Mouse (Mus musculus) ES-E14 (cell line): ENCODE results near the gene N4bp1. TPM values are rescaled to one million over a fixed set of nuclear protein-coding genes. Genes with fewer than 3 reads are reported as not detected.

Source experiments
- DNase-seq: peaks from one replicate; pipeline ENCODE4 v3.0.0-alpha.2; 2013; ENCODE audit warnings: low read depth, low spot score
- H3K27ac ChIP-seq: 2 replicates; pipeline ENCODE4 v1.5.1; 2012; ENCODE audit warnings: low read depth, mild to moderate bottlenecking, low read length, moderate library complexity, mixed read lengths; ENCODE audit not compliant: poor library complexity, insufficient read depth, severe bottlenecking
- H3K36me3 ChIP-seq: 2 replicates; pipeline ENCODE4 v1.6.1; 2012; ENCODE audit warnings: mild to moderate bottlenecking, low read length, moderate library complexity, mixed read lengths; ENCODE audit not compliant: control insufficient read depth, poor library complexity, insufficient read depth, severe bottlenecking
- H3K4me1 ChIP-seq, 2 experiments: fragments of 150-350 bp in 1 of 2; sonication (generic) in 1 of 2; 2 replicates each; pipeline ENCODE4 v1.6.1; 2012; ENCODE audit warnings: low read length in 2 of 2, mild to moderate bottlenecking in 1 of 2, mixed read lengths in 1 of 2; ENCODE audit not compliant: control insufficient read depth in 2 of 2, insufficient read depth in 2 of 2, poor library complexity in 1 of 2
- H3K4me3 ChIP-seq, 2 experiments: fragments of 150-350 bp in 1 of 2; sonication (generic) in 1 of 2; 2 replicates each; pipeline ENCODE4 v1.5.1; 2012; ENCODE audit warnings: low read length in 2 of 2, low read depth in 1 of 2, mild to moderate bottlenecking in 1 of 2, mixed read lengths in 1 of 2; ENCODE audit not compliant: insufficient read depth in 1 of 2, poor library complexity in 1 of 2, severe bottlenecking in 1 of 2
- H3K9ac ChIP-seq: 2 replicates; pipeline ENCODE4 v1.6.1; 2012; ENCODE audit warnings: low read depth, mild to moderate bottlenecking, low read length, mixed read lengths; ENCODE audit not compliant: poor library complexity, insufficient read depth, severe bottlenecking
- H3K9me3 ChIP-seq: fragments of 150-350 bp; sonication (generic); 2 replicates; pipeline ENCODE4 v1.6.1; 2012; ENCODE audit warnings: low read depth, mild to moderate bottlenecking, low read length; ENCODE audit not compliant: control insufficient read depth, insufficient read depth
- CHD2 ChIP-seq: IDR thresholded peaks from 2 replicates; pipeline ENCODE4 v1.6.1; 2014; ENCODE audit warnings: mild to moderate bottlenecking, low read depth, low read length, inconsistent platforms
- HCFC1 ChIP-seq: IDR thresholded peaks from 2 replicates; pipeline ENCODE4 v1.6.1; 2012; ENCODE audit warnings: low read length, inconsistent platforms, borderline replicate concordance; ENCODE audit not compliant: insufficient read depth
- MAFK ChIP-seq: IDR thresholded peaks from 2 replicates; pipeline ENCODE4 v1.6.1; 2014; ENCODE audit warnings: mild to moderate bottlenecking, low read depth, low read length, inconsistent platforms; ENCODE audit not compliant: insufficient read depth
- ZC3H11A ChIP-seq: IDR thresholded peaks from 2 replicates; pipeline ENCODE4 v1.6.1; 2012; ENCODE audit warnings: low read depth, mild to moderate bottlenecking, inconsistent platforms, low read length, borderline replicate concordance
- ZNF384 ChIP-seq: IDR thresholded peaks from 2 replicates; pipeline ENCODE4 v1.6.1; 2012; ENCODE audit warnings: low read depth, low read length, inconsistent platforms
- in situ Hi-C, 2 experiments: fragments of 600-800 bp; cut with MboI; formaldehyde crosslinking; loops; one replicate each; pipeline ENCODE4 v1.15.1; 2025; ENCODE audit warnings: low sequenced_read_pairs in 2 of 2, inconsistent platforms in 1 of 2; ENCODE audit not compliant: unreplicated experiment in 2 of 2
- total RNA-seq: library from RNA; depleted of rRNA; stranded (reverse); fragments of 300-350 nt; gene quantifications from 2 replicates; pipeline ENCODE4 v1.2.3, GENCODE M21; 2012

N4bp1 gene
- total RNA-seq, 1 experiment = 40.2 TPM

DNA sequence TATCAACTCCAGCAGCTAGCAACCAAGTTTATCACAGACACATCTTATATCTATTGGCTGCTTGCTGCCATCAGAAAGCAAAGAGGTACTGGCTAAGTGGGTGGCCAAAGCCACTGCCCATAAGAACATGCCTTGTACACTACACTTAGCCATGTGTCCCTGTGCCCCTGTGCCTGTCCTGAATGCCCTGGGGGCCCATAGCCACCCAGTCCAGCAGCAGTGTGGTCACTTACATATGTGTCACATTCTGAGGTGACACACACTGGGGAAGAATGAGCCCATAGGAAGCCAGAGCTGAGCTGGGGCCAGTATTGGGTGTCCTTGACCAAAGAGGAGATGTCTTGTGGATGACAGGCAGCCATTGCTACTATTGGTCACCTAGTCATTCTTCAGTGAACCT, 49.2 kb downstream of the N4bp1 start:
- no peak for DNase-seq
- Histone ChIP-seq H3K4me1 (peaks cover 2 to 8% of the 10 kb centered on the region in 2 experiments; a peak in 3 of 4 replicates), H3K4me3 (no peak overlapping the region), H3K9me3 (no peaks in the 10 kb centered on the region), H3K36me3 (peaks cover 4% of the 10 kb centered on the region; the same call in 1 of the 2 replicates), H3K27ac (no peak overlapping the region), H3K9ac (no peak overlapping the region)
- TF ChIP-seq ZC3H11A (no peak), ZNF384 (no peak), CHD2 (no peak), HCFC1 (no peak), MAFK (no peak)
- in situ Hi-C loops = no loop called here

DNA sequence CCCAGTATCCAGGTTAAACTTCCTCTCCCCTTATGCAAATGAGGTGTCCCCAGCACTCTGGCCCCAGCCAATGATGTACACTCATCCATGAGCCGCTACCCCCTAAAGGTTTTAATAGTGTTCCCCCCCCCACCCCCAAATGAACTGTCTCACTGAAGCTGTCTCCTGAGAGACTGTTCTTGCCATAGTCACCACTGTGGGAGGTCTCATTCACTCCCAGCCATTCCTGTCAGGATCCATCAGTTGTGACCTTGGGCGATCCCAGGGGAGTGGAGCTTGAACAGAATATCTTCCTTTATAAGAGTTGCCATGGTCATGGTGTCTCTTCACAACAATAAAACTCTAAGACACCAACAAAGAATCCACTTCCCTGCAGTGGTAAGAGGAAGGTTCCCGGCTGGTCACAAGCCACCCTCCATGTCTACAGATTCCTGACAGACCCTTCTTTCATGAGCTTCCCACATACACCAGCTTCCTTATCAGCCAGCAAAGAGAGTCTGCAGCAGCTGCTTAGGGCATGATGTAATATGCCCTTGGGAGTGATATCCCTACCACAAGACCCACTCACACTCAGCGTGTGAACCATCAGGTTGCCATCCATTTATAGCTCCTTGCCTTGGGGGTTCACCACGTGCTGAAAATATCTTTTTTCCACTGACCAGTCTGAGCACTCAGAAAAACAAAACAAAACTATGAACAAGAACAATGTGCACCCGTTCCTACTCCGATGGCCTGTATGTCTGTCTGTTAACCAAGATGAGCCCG, 50.4 kb downstream of the N4bp1 start:
- Histone ChIP-seq H3K9ac (no peak overlapping the region), H3K27ac (no peak overlapping the region), H3K9me3 (no peaks in the 10 kb centered on the region), H3K4me3 (no peak overlapping the region), H3K4me1 (peaks cover 0 to 2% of the 10 kb centered on the region in 2 experiments; a peak in 1 of 4 replicates), H3K36me3 (no peaks in the 10 kb centered on the region; the same call in 1 of the 2 replicates)
- TF ChIP-seq ZNF384 (no peak), CHD2 (no peak), HCFC1 (no peak), ZC3H11A (no peak), MAFK (no peak)
- DNase-seq = no peak
- in situ Hi-C loops = no loop called here

GRCm38 (mm10) chr8:86833937-86834336, 51.1 kb downstream of the N4bp1 start:
- TF ChIP-seq CHD2 = no peak
- TF ChIP-seq ZNF384 = no peak
- no peak for TF ChIP-seq HCFC1
- TF ChIP-seq MAFK = no peak
- no peak for TF ChIP-seq ZC3H11A
- no peaks in the 10 kb centered on the region for H3K9me3 ChIP-seq
- in situ Hi-C loops = no loop called here
- H3K27ac ChIP-seq = no peak overlapping the region
- no peak overlapping the region for H3K9ac ChIP-seq
- no peaks in the 10 kb centered on the region for H3K4me1 ChIP-seq
- DNase-seq = no peak
- no peaks in the 10 kb centered on the region for H3K36me3 ChIP-seq
- H3K4me3 ChIP-seq = no peak overlapping the region

GRCm38 (mm10) chr8:86828925-86829324, 56.1 kb downstream of the N4bp1 start:
- in situ Hi-C loops = no loop called here
- Histone ChIP-seq H3K9me3 (no peaks in the 10 kb centered on the region), H3K4me3 (no peak overlapping the region), H3K4me1 (peaks cover 5 to 8% of the 10 kb centered on the region in 2 experiments; a peak in 2 of 4 replicates), H3K27ac (no peak overlapping the region), H3K36me3 (no peaks in the 10 kb centered on the region), H3K9ac (no peak overlapping the region)
- no peak for DNase-seq
- TF ChIP-seq ZC3H11A = no peak
- TF ChIP-seq CHD2 = no peak
- no peak for TF ChIP-seq HCFC1
- no peak for TF ChIP-seq ZNF384
- TF ChIP-seq MAFK = no peak

DNA sequence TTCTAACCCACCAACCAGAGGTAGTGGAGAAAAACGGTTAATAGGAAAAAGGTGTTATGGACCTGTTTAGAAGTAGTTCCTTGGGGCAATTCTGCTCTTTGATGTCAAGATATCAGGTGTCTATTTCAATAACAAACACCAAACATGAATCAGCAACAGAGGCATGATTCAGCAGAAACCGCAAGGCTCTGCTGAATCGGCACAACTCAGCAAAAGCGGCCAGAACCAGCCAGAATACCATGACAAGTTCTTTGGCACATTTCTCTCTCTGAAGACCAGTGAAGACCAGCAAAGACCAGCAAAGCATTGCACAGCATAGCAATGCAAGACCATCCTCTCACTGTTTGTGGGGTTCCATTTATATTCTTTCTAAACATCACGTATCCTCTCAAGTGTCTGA, 57.9 kb downstream of the N4bp1 start:
- DNase-seq = no peak
- Histone ChIP-seq H3K9ac (no peak overlapping the region), H3K9me3 (no peaks in the 10 kb centered on the region), H3K4me3 (no peak overlapping the region), H3K36me3 (no peaks in the 10 kb centered on the region), H3K4me1 (peaks cover 5 to 8% of the 10 kb centered on the region in 2 experiments; a peak in 2 of 4 replicates), H3K27ac (no peak overlapping the region)
- in situ Hi-C loops = no loop called here
- no peak for TF ChIP-seq HCFC1
- TF ChIP-seq MAFK = peak; percentile 88
